ENCODE assay signal across 19 mouse cellular contexts in genomic region chr5:140852435-140852996, GRCm38 (mm10). TPM values are rescaled to one million over a fixed set of nuclear protein-coding genes. Genes with fewer than 3 reads are reported as not detected.
DNase-seq lines count a peak whose midpoint lies in the region; ATAC-seq and TF ChIP-seq lines count a peak whose summit lies in the region.
"Had no signal": no experiment of that assay in that cellular context is flagged by ENCODE, and none has a peak within 500 bp of the region (broad histone marks: within the 10 kb centered on the region; RNA-seq: fewer than 3 reads in every experiment).

No protein-coding gene starts in this region.

- peak; percentile 35 for DNase-seq in kidney, adult 9 months
- no peak for DNase-seq in kidney, postnatal 10 days
- no peak for DNase-seq in heart, postnatal 14 days
- DNase-seq in adrenal gland, adult 2 months: no peak
- DNase-seq: adrenal gland, adult 8-10 months; cerebellum, adult 11 months; cerebellum, postnatal 36 days; heart, postnatal 10 days had no signal

- no peak overlapping the region for H3K4me2 ChIP-seq in intestine, postnatal 0 days (replicated peaks; ENCODE audit: low read depth)
- H3K4me2 ChIP-seq in liver, embryonic 12.5 days: peak overlapping the region; percentile 24; the same call in 1 of the 2 replicates
- H3K4me2 ChIP-seq in neural tube, embryonic 14.5 days (ENCODE audit: low read depth, low read length): no peak overlapping the region
- H3K4me2 ChIP-seq: hindbrain, embryonic 15.5 days; limb, embryonic 13.5 days had no signal

- intact Hi-C loops in heart, postnatal 14 days (cut with DNase I): no loop called here

- H3K4me3 ChIP-seq in intestine, postnatal 0 days (ENCODE audit: low read depth, low read length): no peak overlapping the region
- no peak overlapping the region for H3K4me3 ChIP-seq in liver, embryonic 12.5 days
- no peak overlapping the region for H3K4me3 ChIP-seq in neural tube, embryonic 14.5 days (ENCODE audit: low read depth, low read length)
- H3K4me3 ChIP-seq: erythroblast, embryonic 14.5 days; heart, embryonic 10.5 days; hindbrain, embryonic 15.5 days; limb, embryonic 13.5 days; megakaryocyte, embryonic 14.5 days had no signal

- H3K27me3 ChIP-seq in intestine, postnatal 0 days (replicated peaks; ENCODE audit: control insufficient read depth, insufficient read depth, low read length): no peaks in the 10 kb centered on the region
- H3K27me3 ChIP-seq in liver, embryonic 12.5 days (replicated peaks): no peaks in the 10 kb centered on the region
- no peaks in the 10 kb centered on the region for H3K27me3 ChIP-seq in neural tube, embryonic 14.5 days (ENCODE audit: control insufficient read depth, insufficient read depth, low read length)
- H3K27me3 ChIP-seq: hindbrain, embryonic 15.5 days; limb, embryonic 13.5 days had no signal

- H3K27ac ChIP-seq in intestine, postnatal 0 days (ENCODE audit: low read depth, low read length): no peak overlapping the region
- H3K27ac ChIP-seq in liver, embryonic 12.5 days: no peak overlapping the region
- no peak overlapping the region for H3K27ac ChIP-seq in neural tube, embryonic 14.5 days (ENCODE audit: low read depth, low read length)
- H3K27ac ChIP-seq: heart, embryonic 10.5 days; hindbrain, embryonic 15.5 days; limb, embryonic 13.5 days had no signal

- ATAC-seq in intestine, postnatal 0 days: peak; percentile 42; the same call in 1 of the 2 replicates
- peak; percentile 18; the same call in 1 of the 2 replicates for ATAC-seq in liver, embryonic 12.5 days
- peak; percentile 28; the same call in 1 of the 2 replicates for ATAC-seq in neural tube, embryonic 14.5 days (ENCODE audit: low read depth)
- ATAC-seq in erythroid progenitor cell, adult 5-6 weeks (replicated peaks; ENCODE audit: low FRiP score, poor library complexity, severe bottlenecking): no peak
- ATAC-seq: forebrain, embryonic 16.5 days; lung, postnatal 0 days had no signal

- 36% methylated on average over 12 of the region's 12 CpGs for WGBS in intestine, postnatal 0 days
- 64% methylated on average over 12 of the region's 12 CpGs for WGBS in liver, embryonic 12.5 days (ENCODE audit: insufficient replicate concordance)
- WGBS in neural tube, embryonic 14.5 days: 46% methylated on average over 12 of the region's 12 CpGs

- no peaks in the 10 kb centered on the region; the same call in 1 of the 2 replicates for H3K9me3 ChIP-seq in intestine, postnatal 0 days (ENCODE audit: control insufficient read depth)
- no peaks in the 10 kb centered on the region for H3K9me3 ChIP-seq in liver, embryonic 12.5 days (replicated peaks)
- H3K9me3 ChIP-seq in neural tube, embryonic 14.5 days (ENCODE audit: control insufficient read depth, low read length): no peaks in the 10 kb centered on the region
- H3K9me3 ChIP-seq: heart, embryonic 10.5 days; hindbrain, embryonic 15.5 days; megakaryocyte, embryonic 14.5 days had no signal

- H3K36me3 ChIP-seq in intestine, postnatal 0 days (ENCODE audit: control insufficient read depth, insufficient read depth): no peaks in the 10 kb centered on the region
- H3K36me3 ChIP-seq in liver, embryonic 12.5 days: no peaks in the 10 kb centered on the region
- H3K36me3 ChIP-seq in neural tube, embryonic 14.5 days (ENCODE audit: control insufficient read depth, insufficient read depth, low read length): no peaks in the 10 kb centered on the region
- H3K36me3 ChIP-seq: heart, embryonic 10.5 days; hindbrain, embryonic 15.5 days; limb, embryonic 13.5 days had no signal

- no peak overlapping the region for H3K9ac ChIP-seq in intestine, postnatal 0 days (ENCODE audit: low read depth, low read length)
- no peak overlapping the region for H3K9ac ChIP-seq in liver, embryonic 12.5 days
- no peak overlapping the region for H3K9ac ChIP-seq in neural tube, embryonic 14.5 days (replicated peaks; ENCODE audit: low read depth, low read length)
- H3K9ac ChIP-seq: hindbrain, embryonic 15.5 days; limb, embryonic 13.5 days had no signal

- no peaks in the 10 kb centered on the region for H3K4me1 ChIP-seq in intestine, postnatal 0 days (replicated peaks; ENCODE audit: control insufficient read depth, insufficient read depth, low read length)
- H3K4me1 ChIP-seq in liver, embryonic 12.5 days: no peaks in the 10 kb centered on the region
- peaks cover 9% of the 10 kb centered on the region; the same call in 1 of the 2 replicates for H3K4me1 ChIP-seq in neural tube, embryonic 14.5 days (ENCODE audit: control insufficient read depth, insufficient read depth, low read length)
- H3K4me1 ChIP-seq: heart, embryonic 10.5 days; megakaryocyte, embryonic 14.5 days had no signal

- TF ChIP-seq CTCF in intestine, postnatal 0 days (IDR thresholded peaks at IDR 0.05; ENCODE audit: low read depth): no peak

RNA-seq across cellular contexts. Expression of gene Gna12, which starts 22.3 kb away (rescaled TPM):
- polyA plus RNA-seq in intestine, postnatal 0 days (2015; fragmentation: Nextera tagmentation; extraction: Ambion mirVana): 13.8 and 14.4 TPM in 2 replicates
- 33.8 TPM in 2 replicates for polyA plus RNA-seq in liver, embryonic 12.5 days (2016; fragmentation: Nextera tagmentation; extraction: Ambion mirVana)
- 17.0 and 19.5 TPM in 2 replicates for polyA plus RNA-seq in neural tube, embryonic 14.5 days (2014; fragmentation: Nextera tagmentation; extraction: Ambion mirVana)
- 10 to 100 TPM; 80.5 to 84.2 TPM for total RNA-seq in heart, postnatal 14 days (2021)
- 10.9 and 19.8 TPM in 2 replicates for total RNA-seq in erythroid progenitor cell, adult 5-6 weeks (2015; ENCODE audit: low replicate concordance)
- 11.9 and 12.6 TPM in 2 replicates for total RNA-seq in erythroid progenitor cell, adult 5-6 weeks (2017; ENCODE audit: low replicate concordance)
- 100 to 1,000 TPM; 116 to 121 TPM for total RNA-seq in adrenal gland, adult 2 months (2021)
- polyA plus RNA-seq in adrenal gland, adult 2 months (2012; rRNA removed): 153 and 200 TPM in 2 replicates
